Mouse (Mus musculus) olfactory bulb, adult 2 months (tissue): ENCODE measurements around the gene Smarce1. TPM values are rescaled to one million over a fixed set of nuclear protein-coding genes. Genes with fewer than 3 reads are reported as not detected.

Experiments
- H3K27ac ChIP-seq: fragments of 200-500 bp; 2 replicates; pipeline ENCODE4 v1.5.1; 2012; ENCODE audit warnings: low read depth, low read length; ENCODE audit not compliant: insufficient read depth
- H3K4me1 ChIP-seq: fragments of 200-500 bp; 2 replicates; pipeline ENCODE4 v1.6.1; 2012; ENCODE audit warnings: low read length; ENCODE audit not compliant: control insufficient read depth, insufficient read depth
- H3K4me3 ChIP-seq: fragments of 200-500 bp; 2 replicates; pipeline ENCODE4 v1.5.1; 2012; ENCODE audit warnings: mild to moderate bottlenecking, low read depth, low read length, moderate library complexity; ENCODE audit not compliant: insufficient read depth
- CTCF ChIP-seq: fragments of 200-500 bp; IDR thresholded peaks from 2 replicates; pipeline ENCODE4 v1.5.1; 2012; ENCODE audit warnings: low read depth, mild to moderate bottlenecking, low read length, moderate library complexity; ENCODE audit not compliant: insufficient read depth
- POLR2A ChIP-seq: fragments of 200-500 bp; IDR thresholded peaks from 2 replicates; pipeline ENCODE4 v1.6.1; 2012; ENCODE audit warnings: mild to moderate bottlenecking, low read depth, low read length, moderate library complexity; ENCODE audit not compliant: insufficient read depth
- WGBS: fragments of 180-500 bp; shearing (Covaris S2); methylation state at CpG from one replicate; pipeline ENCODE4 v1.1.7; 2018; 5-methylcytosine and 5-hydroxymethylcytosine counted together
- polyA plus RNA-seq: library from polyadenylated mRNA; stranded (reverse); fragments of >200 nt; gene quantifications from 2 replicates; pipeline ENCODE4 v1.2.4, GENCODE M21; 2012; ENCODE audit warnings: low replicate concordance; ENCODE audit not compliant: missing spikeins, insufficient read depth, insufficient read length

Smarce1 gene
- polyA plus RNA-seq, 1 experiment, result 488 TPM

DNA sequence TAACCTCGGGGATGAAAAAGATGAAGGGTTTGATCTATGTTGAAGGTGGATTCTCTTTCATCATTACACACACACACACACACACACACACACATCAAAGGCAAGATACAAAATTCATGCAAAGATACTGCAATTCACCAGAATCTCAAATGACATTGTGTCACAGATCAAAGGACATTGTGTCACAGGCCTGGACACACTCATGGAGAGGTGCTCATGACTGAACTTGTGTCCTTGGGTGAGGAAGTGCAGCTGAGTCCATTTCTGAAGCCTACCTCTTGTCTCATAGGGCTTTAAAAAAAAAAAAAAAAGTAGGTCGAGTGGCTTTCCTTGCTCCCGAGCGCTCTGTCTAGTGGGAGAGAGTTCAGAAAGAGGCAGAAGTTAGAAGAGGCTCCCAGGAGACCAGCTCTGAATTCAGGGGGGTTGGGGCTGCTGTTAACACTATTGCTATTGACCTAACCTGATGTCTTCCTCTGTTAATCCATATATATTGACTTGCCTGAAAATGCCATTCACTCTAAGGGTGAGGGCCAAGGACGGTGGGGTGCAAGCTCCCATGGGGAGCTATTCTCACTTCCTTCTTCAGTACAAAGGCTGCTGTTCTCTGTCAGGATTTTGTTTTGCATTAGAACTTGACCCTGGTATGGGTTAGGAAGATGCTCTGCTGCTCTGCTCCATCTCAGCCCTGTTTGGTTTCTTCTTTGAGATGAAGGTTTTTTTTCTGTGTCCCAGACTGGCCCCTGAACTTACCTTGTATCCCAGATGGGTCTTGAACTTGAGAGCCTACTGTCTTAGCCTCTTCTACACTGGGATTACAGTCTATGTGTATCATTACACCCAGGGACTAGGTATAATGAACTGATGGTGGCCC is 53.5 kb downstream of the Smarce1 start:
- WGBS, result 75% methylated on average over 5 of the region's 5 CpGs
- Histone ChIP-seq H3K4me3 (no peak overlapping the region), H3K4me1 (no peaks in the 10 kb centered on the region), H3K27ac (no peak overlapping the region)
- no peak for TF ChIP-seq POLR2A
- TF ChIP-seq CTCF, result no peak

- Histone ChIP-seq H3K27ac (no peak overlapping the region), H3K4me3 (no peak overlapping the region), H3K4me1 (0 out of 2 replicates have a peak, but pooled peaks cover 7% of the 10 kb centered on the region)
- 84% methylated on average over 4 of the region's 4 CpGs for WGBS
- TF ChIP-seq POLR2A (no peak), CTCF (no peak)
Observed at GRCm38 (mm10) chr11:99172002-99172401, 58.8 kb downstream of the Smarce1 start.

GRCm38 (mm10) chr11:99171442-99171841 is 59.4 kb downstream of the Smarce1 start:
- TF ChIP-seq CTCF (no peak), POLR2A (no peak)
- Histone ChIP-seq H3K4me3 (no peak overlapping the region), H3K27ac (no peak overlapping the region), H3K4me1 (0 out of 2 replicates have a peak, but pooled peaks cover 7% of the 10 kb centered on the region)
- WGBS, result 77% methylated on average over 2 of the region's 2 CpGs

DNA sequence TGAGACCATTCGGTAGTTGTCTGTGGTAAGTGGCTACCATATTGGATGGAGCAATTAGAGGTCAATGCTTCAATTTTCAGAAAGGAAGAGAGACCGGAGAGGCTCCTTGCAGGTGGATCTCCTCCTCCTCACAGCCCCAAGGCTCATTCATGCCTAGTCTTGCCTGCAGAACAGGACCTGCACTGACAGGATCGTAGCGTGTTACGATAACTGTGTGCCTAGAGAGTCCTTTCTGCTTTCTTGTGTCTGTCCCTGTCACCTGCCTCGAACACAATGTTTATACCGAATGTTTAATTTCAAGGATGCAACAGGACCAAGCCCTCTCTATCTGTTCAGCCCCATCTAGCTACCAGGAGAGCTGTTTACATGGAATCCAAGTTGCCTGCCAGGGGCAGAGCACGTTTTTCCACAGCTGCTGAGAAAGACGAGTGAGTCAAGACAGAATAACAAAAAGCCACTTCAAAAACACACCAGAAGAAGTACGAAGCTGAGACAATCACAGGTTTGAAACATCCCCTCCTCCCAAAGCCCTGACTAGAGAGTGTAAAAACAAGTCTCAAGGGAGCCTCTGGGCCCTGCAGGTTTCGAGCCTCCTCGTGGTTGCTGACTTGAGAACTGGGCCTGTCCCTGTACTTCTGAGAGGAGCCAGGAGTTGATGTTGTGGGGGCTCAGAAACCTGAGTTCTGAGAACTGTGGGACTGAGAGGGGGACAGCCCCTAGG is 60.1 kb downstream of the Smarce1 start:
- TF ChIP-seq POLR2A, result no peak
- TF ChIP-seq CTCF, result no peak
- H3K4me3 ChIP-seq, result no peak overlapping the region
- 56% methylated on average over 12 of the region's 12 CpGs for WGBS
- 0 out of 2 replicates have a peak, but pooled peaks cover 7% of the 10 kb centered on the region for H3K4me1 ChIP-seq
- H3K27ac ChIP-seq, result no peak overlapping the region

DNA sequence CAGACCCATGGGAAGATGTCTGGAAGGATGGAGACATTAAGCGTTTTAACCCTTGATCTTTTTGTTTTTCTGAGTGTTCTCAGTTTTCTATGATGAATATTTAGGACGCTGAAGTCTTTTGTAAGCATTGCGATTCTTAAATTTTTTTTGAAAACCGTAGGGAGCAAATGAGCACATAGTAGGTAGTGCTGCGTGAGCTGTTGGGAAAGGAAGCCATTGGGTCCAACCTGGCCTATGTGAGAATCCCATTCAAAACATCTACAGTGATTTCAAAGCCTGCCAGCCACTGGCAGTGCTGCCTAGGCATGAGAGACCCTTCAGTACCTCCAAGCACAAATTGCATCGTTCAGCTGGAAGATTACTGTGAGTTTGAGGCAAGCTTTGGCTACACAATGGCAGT is 60.8 kb downstream of the Smarce1 start:
- Histone ChIP-seq H3K27ac (no peak overlapping the region), H3K4me3 (no peak overlapping the region), H3K4me1 (0 out of 2 replicates have a peak, but pooled peaks cover 7% of the 10 kb centered on the region)
- WGBS, result 95% methylated on average over 6 of the region's 6 CpGs
- no peak for TF ChIP-seq CTCF
- TF ChIP-seq POLR2A, result no peak

GRCm38 (mm10) chr11:99169438-99169837 is 61.4 kb downstream of the Smarce1 start:
- H3K4me3 ChIP-seq, result no peak overlapping the region
- H3K4me1 ChIP-seq, result 0 out of 2 replicates have a peak, but pooled peaks cover 7% of the 10 kb centered on the region
- no peak overlapping the region for H3K27ac ChIP-seq
- no peak for TF ChIP-seq CTCF
- no peak for TF ChIP-seq POLR2A
- 100% methylated on average over 2 of the region's 2 CpGs for WGBS

DNA sequence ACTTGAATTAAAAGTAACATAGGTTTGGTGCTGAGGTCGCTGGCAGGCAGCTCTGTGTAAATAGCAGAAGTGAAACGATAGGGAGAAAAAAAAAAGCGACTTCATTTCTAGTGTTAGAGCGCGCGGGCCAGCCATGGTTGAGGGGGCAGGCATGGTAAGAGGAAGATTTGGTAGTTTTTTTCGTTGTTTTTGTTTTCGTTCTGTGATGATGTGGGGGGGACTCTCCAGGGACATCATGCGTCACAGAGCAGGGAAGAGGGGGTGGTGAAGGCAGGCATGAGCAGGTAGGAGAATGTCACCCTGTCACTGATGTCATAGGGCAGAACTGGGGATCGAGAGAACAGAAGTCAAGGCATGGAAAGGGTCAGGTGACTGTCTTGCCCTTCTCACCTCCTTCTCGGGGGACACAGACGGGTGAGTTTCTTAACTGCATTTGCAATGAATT is 62.8 kb downstream of the Smarce1 start:
- H3K4me3 ChIP-seq, result no peak overlapping the region
- 63% methylated on average over 12 of the region's 12 CpGs for WGBS
- 0 out of 2 replicates have a peak, but pooled peaks cover 7% of the 10 kb centered on the region for H3K4me1 ChIP-seq
- TF ChIP-seq POLR2A (no peak), CTCF (no peak)
- no peak overlapping the region for H3K27ac ChIP-seq

- Histone ChIP-seq H3K4me1 (0 out of 2 replicates have a peak, but pooled peaks cover 7% of the 10 kb centered on the region), H3K4me3 (no peak overlapping the region), H3K27ac (no peak overlapping the region)
- WGBS, result 91% methylated on average over 7 of the region's 7 CpGs
- TF ChIP-seq POLR2A (no peak), CTCF (no peak)
Observed at GRCm38 (mm10) chr11:99167576-99167975, 63.2 kb downstream of the Smarce1 start.

DNA sequence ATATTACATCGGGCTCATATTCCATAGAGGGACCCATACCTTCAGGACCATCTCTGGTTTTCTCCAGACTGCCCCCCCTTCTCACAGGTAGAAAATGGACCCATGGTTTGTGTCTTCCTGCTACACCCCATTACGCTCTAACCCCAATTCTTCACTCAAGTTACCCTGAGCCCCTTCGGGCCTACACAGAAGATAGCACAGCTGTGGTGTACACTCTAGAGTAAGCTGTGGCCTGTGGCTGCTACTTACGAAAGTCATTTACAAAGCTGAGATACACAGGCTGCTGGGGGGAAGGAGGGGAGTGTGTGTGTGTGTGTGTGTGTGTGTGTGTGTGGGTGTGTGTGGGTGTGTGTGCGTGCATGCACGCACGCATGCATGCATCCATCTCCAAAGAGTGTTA is 64.6 kb downstream of the Smarce1 start:
- 78% methylated on average over 7 of the region's 7 CpGs for WGBS

More for the DNA sequence above, 64.6 kb downstream of the Smarce1 start:
- Histone ChIP-seq H3K4me3 (no peak overlapping the region), H3K4me1 (0 out of 2 replicates have a peak, but pooled peaks cover 7% of the 10 kb centered on the region), H3K27ac (no peak overlapping the region)
- TF ChIP-seq CTCF (no peak), POLR2A (no peak)
